Mouse (Mus musculus): ENCODE measurements around the gene Lpcat4.

GRCm38 (mm10) chr2:112215977-112216376, 23.3 kb upstream of the Lpcat4 start:
- TF ChIP-seq EP300 (IDR thresholded peaks at IDR 0.05; ENCODE audit: low read depth): no peak
- peak; percentile 62 for TF ChIP-seq CTCF (IDR thresholded peaks at IDR 0.05; ENCODE audit: low read depth)

Data from liver, postnatal 0 days (tissue).